Mouse (Mus musculus): Measurements from ENCODE around the gene Txndc2. TPM values are rescaled to one million over a fixed set of nuclear protein-coding genes. Genes with fewer than 3 reads are reported as not detected.

Gene Txndc2
- polyA plus RNA-seq, 1 experiment from 2014 or later = 0.16 TPM

DNA sequence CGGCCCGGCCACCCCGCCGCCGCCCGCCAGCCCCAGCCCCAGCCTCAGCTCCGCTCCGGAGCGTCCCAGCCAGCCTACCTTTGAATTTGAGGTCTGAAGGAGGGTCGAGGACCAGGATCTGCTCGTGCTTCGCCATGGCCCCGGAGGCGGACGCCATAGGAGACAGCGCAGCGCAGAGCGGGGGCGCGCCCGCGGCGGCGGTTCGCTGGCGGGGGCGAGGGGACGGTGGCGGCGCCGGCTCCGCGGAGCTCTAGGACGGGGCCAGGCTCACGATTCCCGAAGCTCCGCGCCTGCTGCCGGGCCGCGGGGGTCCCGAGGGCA, 28.9 kb downstream of the Txndc2 start:
- WGBS = under 1% methylated on average over 41 of the region's 42 CpGs
- H3K27ac ChIP-seq (ENCODE audit: low read depth) = peak overlapping the region; percentile 100
- no peak for TF ChIP-seq CTCF (IDR thresholded peaks at IDR 0.05; ENCODE audit: low read depth)
- no peaks in the 10 kb centered on the region for H3K9me3 ChIP-seq (ENCODE audit: low read depth, low read length)
- peaks cover 10% of the 10 kb centered on the region for H3K4me1 ChIP-seq (ENCODE audit: insufficient read depth)
- peak; percentile 56 for ATAC-seq (ENCODE audit: insufficient read depth)
- H3K4me2 ChIP-seq = peak overlapping the region; percentile 63
- H3K9ac ChIP-seq = peak overlapping the region; percentile 98
- DNase-seq = no peak
- H3K27me3 ChIP-seq (ENCODE audit: insufficient read depth, low read length) = no peaks in the 10 kb centered on the region
- peaks cover 8% of the 10 kb centered on the region; the same call in 1 of the 2 replicates for H3K36me3 ChIP-seq (ENCODE audit: insufficient read depth)
- H3K4me3 ChIP-seq (ENCODE audit: low read depth, low read length) = peak overlapping the region; percentile 97

DNA sequence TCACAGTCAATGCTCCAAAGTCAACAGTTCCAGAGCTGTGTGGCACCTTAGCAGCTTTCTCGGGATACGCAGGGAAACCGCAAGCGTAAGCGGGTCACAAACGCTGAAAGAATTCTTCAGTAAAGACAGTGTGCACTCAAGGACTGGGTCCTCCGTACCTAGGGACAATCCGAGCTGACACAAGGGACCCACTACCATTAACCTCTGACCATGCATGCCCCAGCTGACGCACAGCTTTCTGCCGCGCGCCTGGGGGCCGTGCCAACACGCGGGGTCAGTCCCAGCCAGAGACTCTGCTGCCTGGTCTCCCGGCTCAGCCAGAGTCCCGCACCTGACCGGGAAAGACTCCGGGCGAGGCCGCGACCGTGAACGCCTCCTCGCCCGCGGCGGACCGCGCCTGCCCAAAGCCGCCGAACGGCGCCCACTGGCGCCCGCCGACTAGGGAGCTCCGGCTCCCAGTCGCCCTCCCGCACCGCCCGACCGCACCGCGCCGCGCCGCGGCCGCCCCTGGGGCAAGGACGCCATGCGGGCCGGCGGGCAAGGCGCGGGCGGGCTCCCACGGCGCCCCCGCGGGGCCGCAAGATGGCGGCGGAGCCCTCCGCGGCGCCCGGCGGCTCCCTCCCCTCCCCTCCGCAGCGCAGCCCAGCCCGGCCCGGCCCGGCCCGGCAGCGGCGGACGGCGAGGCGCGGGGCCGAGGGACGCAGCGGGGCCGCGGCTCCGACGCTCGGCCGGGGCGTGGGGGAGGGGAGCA, 29.4 kb downstream of the Txndc2 start:
- ATAC-seq (ENCODE audit: insufficient read depth) (peak; percentile 39), DNase-seq (peak; percentile 54)
- Histone ChIP-seq H3K36me3 (ENCODE audit: insufficient read depth) (peaks cover 8% of the 10 kb centered on the region; the same call in 1 of the 2 replicates), H3K27me3 (ENCODE audit: insufficient read depth, low read length) (no peaks in the 10 kb centered on the region), H3K9ac (peak overlapping the region; percentile 98), H3K4me3 (ENCODE audit: low read depth, low read length) (peak overlapping the region; percentile 97), H3K4me2 (peak overlapping the region; percentile 63), H3K9me3 (ENCODE audit: low read depth, low read length) (no peaks in the 10 kb centered on the region), H3K27ac (ENCODE audit: low read depth) (peak overlapping the region; percentile 100), H3K4me1 (ENCODE audit: insufficient read depth) (peaks cover 10% of the 10 kb centered on the region)
- TF ChIP-seq CTCF (IDR thresholded peaks at IDR 0.05; ENCODE audit: low read depth) = no peak
- under 1% methylated on average over 66 of the region's 91 CpGs for WGBS

DNA sequence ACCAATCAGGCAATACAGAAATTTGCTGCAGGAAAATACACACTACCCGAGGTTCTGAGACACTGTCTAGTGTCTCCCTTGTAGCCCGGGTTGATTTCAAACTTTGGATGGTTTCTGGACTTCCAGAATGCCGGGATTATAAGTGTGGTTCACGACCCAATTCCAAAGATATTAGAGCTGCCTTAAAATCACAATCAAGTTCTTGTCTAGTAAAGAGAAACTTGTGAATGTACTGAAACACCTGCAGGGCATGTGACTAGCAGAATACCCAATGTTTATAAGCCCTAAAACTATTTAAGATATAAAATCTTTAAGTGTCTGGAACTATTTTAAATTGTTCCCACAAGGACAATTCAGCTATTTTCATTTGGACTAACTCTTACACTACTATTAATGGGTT, 30.2 kb downstream of the Txndc2 start:
- ATAC-seq (ENCODE audit: insufficient read depth) (no peak), DNase-seq (no peak)
- TF ChIP-seq CTCF (IDR thresholded peaks at IDR 0.05; ENCODE audit: low read depth) = no peak
- Histone ChIP-seq H3K9ac (peak overlapping the region; percentile 98), H3K36me3 (ENCODE audit: insufficient read depth) (peaks cover 8% of the 10 kb centered on the region; the same call in 1 of the 2 replicates), H3K4me2 (peak overlapping the region; percentile 63), H3K4me3 (ENCODE audit: low read depth, low read length) (peak overlapping the region; percentile 97), H3K9me3 (ENCODE audit: low read depth, low read length) (no peaks in the 10 kb centered on the region), H3K27me3 (ENCODE audit: insufficient read depth, low read length) (no peaks in the 10 kb centered on the region), H3K27ac (ENCODE audit: low read depth) (no peak overlapping the region), H3K4me1 (ENCODE audit: insufficient read depth) (peaks cover 10% of the 10 kb centered on the region)
- WGBS = 3% methylated on average over 4 of the region's 4 CpGs

DNA sequence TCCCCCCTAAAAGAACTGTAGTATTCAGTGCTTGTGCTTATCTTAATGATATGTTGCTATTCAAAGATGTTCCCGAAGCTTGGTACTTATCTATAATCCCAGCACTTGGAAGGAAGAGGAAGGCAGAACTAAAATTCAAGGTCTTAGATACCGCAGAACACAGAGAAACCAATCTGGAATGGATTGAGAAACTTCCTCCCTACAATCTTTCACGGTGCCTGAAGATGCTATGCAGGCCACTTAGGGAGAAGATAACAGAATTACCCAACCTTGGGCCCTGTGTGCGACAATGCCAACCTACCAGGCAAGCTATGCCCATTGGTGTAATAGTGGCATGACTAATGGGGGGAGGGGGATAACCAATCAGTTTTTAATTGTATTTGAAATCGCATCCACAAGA, 33.2 kb downstream of the Txndc2 start:
- no peaks in the 10 kb centered on the region for H3K9me3 ChIP-seq (ENCODE audit: low read depth, low read length)
- no peak for TF ChIP-seq CTCF (IDR thresholded peaks at IDR 0.05; ENCODE audit: low read depth)
- no peak overlapping the region for H3K4me2 ChIP-seq
- DNase-seq (no peak), ATAC-seq (ENCODE audit: insufficient read depth) (no peak)
- H3K27me3 ChIP-seq (ENCODE audit: insufficient read depth, low read length) = no peaks in the 10 kb centered on the region
- no peak overlapping the region for H3K9ac ChIP-seq
- no peak overlapping the region for H3K4me3 ChIP-seq (ENCODE audit: low read depth, low read length)
- peaks cover 10% of the 10 kb centered on the region for H3K4me1 ChIP-seq (ENCODE audit: insufficient read depth)
- H3K27ac ChIP-seq (ENCODE audit: low read depth) = no peak overlapping the region
- H3K36me3 ChIP-seq (ENCODE audit: insufficient read depth) = peaks cover 8% of the 10 kb centered on the region; the same call in 1 of the 2 replicates
- 67% methylated on average over 5 of the region's 5 CpGs for WGBS

DNA sequence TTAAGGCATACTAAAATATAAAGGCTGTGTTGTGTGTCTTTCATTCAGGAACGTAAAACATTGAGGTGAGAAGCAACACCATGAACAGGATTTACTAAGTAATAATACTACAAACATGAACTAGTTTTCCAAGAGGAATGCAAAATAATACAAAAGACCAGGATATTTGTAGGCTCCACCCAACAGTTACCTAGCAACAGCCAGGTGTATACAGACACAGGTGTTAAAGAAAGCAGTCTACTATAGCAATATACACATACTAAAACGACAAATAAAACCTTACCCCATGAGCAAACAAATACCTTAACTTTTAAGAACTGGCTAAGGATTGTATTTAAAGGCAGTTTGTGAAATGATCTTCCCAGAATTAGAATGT, 33.7 kb downstream of the Txndc2 start:
- DNase-seq = no peak

DNA sequence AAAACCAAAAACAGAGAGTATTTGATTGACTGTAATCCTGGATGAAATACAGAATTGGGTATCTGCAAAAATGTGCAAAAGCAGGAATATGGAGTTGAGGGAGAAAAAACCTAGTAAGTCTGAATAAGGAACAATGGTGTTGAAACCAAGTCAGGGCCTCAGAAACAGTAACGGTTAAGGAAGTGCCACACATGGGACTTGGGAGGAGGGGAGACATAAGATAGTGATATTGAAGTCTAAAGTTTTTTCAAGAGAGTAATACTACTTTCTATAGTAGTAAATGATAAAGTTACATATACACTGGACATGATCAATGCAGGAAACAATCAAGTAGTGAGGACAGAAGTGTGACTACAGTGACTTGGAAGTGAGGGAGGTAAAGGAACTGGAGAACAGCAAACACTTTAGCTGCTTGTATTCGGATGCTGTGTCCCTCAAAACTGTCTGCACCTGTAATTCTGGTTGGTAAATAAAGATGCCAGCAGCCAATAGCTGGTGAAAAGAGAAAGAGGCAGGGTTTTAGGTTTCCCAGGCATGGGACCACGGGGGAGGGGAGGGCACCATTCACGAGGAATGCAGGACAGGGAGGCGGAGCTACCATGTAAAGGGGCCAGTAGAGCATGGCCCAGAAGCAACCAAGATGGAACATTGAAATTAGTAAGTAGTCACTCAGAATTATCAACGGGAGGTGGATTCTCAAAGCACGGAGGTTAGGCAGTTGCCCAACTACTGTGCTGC, 34.2 kb downstream of the Txndc2 start:
- 45% methylated on average over 7 of the region's 7 CpGs for WGBS
- ATAC-seq (ENCODE audit: insufficient read depth) (no peak), DNase-seq (peak; percentile 7)
- no peak overlapping the region for H3K4me2 ChIP-seq
- H3K27me3 ChIP-seq (ENCODE audit: insufficient read depth, low read length) = no peaks in the 10 kb centered on the region
- H3K4me1 ChIP-seq (ENCODE audit: insufficient read depth) = peaks cover 10% of the 10 kb centered on the region
- no peak overlapping the region for H3K27ac ChIP-seq (ENCODE audit: low read depth)
- no peak overlapping the region for H3K4me3 ChIP-seq (ENCODE audit: low read depth, low read length)
- TF ChIP-seq CTCF (IDR thresholded peaks at IDR 0.05; ENCODE audit: low read depth) = no peak
- H3K9me3 ChIP-seq (ENCODE audit: low read depth, low read length) = no peaks in the 10 kb centered on the region
- H3K9ac ChIP-seq = no peak overlapping the region
- peaks cover 8% of the 10 kb centered on the region; the same call in 1 of the 2 replicates for H3K36me3 ChIP-seq (ENCODE audit: insufficient read depth)

More for the DNA sequence above, 33.7 kb downstream of the Txndc2 start:
- Histone ChIP-seq H3K27me3 (ENCODE audit: insufficient read depth, low read length) (no peaks in the 10 kb centered on the region), H3K27ac (ENCODE audit: low read depth) (no peak overlapping the region), H3K36me3 (ENCODE audit: insufficient read depth) (peaks cover 8% of the 10 kb centered on the region; the same call in 1 of the 2 replicates), H3K9ac (no peak overlapping the region), H3K9me3 (ENCODE audit: low read depth, low read length) (no peaks in the 10 kb centered on the region), H3K4me3 (ENCODE audit: low read depth, low read length) (no peak overlapping the region), H3K4me1 (ENCODE audit: insufficient read depth) (peaks cover 10% of the 10 kb centered on the region), H3K4me2 (no peak overlapping the region)
- WGBS = 75% methylated on average over 2 of the region's 2 CpGs
- ATAC-seq (ENCODE audit: insufficient read depth) = no peak
- TF ChIP-seq CTCF (IDR thresholded peaks at IDR 0.05; ENCODE audit: low read depth) = no peak

DNA sequence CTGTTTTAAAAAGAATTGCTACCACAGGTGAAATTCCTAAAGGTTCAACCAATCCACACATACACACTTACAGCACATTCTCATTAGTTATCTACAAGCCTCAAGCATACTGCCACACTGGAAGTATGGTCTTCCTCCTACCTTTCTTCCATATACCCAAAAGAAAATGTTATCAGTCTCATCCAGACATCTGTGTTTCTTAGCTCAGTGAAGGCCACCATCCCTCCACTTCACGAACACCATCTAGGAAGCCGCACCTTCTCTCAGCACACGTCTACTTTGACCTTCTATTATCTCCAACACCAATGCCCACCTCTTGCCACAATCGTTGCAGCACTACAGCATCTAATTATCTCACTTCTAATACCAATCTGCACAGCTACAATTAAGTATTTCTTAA, 36.0 kb downstream of the Txndc2 start:
- Histone ChIP-seq H3K36me3 (ENCODE audit: insufficient read depth) (peaks cover 8% of the 10 kb centered on the region; the same call in 1 of the 2 replicates), H3K9me3 (ENCODE audit: low read depth, low read length) (no peaks in the 10 kb centered on the region), H3K4me1 (ENCODE audit: insufficient read depth) (peaks cover 7% of the 10 kb centered on the region), H3K27me3 (ENCODE audit: insufficient read depth, low read length) (no peaks in the 10 kb centered on the region), H3K9ac (no peak overlapping the region), H3K4me2 (no peak overlapping the region), H3K27ac (ENCODE audit: low read depth) (no peak overlapping the region), H3K4me3 (ENCODE audit: low read depth, low read length) (no peak overlapping the region)
- WGBS = 75% methylated on average over 4 of the region's 4 CpGs
- ATAC-seq (ENCODE audit: insufficient read depth) (no peak), DNase-seq (no peak)
- no peak for TF ChIP-seq CTCF (IDR thresholded peaks at IDR 0.05; ENCODE audit: low read depth)

Data from lung, embryonic 14.5 days (tissue).